Mouse (Mus musculus) E14TG2a.4 (cell line): ENCODE data around the gene Gm20509.

ENCODE experiments used
- CTCF ChIP-seq: conservative IDR thresholded peaks from 2 replicates; pipeline ENCODE4 v1.5.1; 2014; ENCODE audit warnings: low read length
- NANOG ChIP-seq: IDR thresholded peaks from 2 replicates; pipeline ENCODE4 v1.6.1; 2014; ENCODE audit warnings: borderline replicate concordance, low read length, mixed read lengths
- POU5F1 ChIP-seq: IDR thresholded peaks from 2 replicates; pipeline ENCODE4 v1.6.1; 2014; ENCODE audit warnings: low read length, borderline replicate concordance

DNA sequence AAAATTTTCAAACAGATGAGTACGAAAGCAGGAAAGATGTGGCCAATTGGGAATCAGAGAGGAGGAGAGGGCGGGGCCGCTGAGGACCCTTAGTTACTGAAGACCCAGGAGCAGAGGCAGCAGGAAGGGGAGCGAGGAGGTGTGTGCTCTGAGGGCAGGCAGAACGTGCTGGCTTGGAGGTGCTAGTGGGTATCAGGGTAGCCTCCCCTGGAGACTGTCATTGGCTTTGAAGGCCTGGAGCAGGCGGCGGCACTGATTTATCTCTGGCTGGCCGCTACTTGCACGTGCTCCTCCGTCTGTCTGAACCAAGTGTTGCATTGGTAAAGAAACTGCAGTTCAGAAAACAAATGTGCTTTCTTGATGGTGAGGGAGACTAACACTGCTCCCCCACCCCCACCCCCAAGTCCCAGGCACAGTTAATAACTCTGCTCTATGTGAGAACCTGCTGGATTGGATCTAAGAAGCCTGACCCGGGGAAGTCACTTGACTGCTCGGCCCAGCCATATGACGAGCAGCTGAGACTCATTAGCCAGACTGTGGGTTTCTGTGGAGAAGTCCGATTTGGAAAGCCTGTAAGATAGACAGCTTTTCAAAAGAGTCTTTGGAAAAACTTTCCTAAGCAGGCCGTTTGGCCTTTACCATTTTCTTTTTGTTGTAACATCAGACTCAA, 38.5 kb upstream of the Gm20509 start:
- TF ChIP-seq CTCF (no peak), NANOG (no peak), POU5F1 (no peak)
